Mouse (Mus musculus) adrenal gland, postnatal 25 days (tissue): ENCODE measurements at regions not wholly inside any gene's neighbourhood (a gene's known extent, or its start where the extent isn't known, plus 50 kb on each side); places are given as distances from the start of the nearest gene placed in this dataset.
A peak's percentile ranks its signal among the peaks of the same experiment; 100 is the strongest.

ENCODE experiments used
- DNase-seq: peaks from one replicate; pipeline ENCODE4 v3.0.0; 2021; ENCODE audit warnings: mixed read lengths

DNA sequence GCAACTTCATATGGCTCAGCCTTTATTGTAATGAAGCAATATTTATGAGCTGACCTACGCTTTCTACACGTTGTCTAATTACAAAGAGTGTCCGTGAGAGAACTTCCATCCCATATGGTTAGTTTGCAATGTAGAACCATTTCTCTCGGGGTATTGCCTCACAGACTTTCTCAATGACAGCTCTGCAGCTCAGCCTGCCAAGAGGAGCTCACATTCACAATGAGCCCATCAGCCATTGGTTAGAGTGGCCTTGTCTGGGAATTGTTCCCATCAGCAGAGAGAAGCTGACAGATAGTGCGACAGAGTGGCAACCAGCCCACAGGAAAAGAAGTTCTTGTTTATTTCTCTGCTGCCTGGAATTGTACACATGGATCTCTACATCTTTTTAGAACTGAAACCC, 409.7 kb downstream of the Zfp704 start:
- peak; percentile 28 for DNase-seq

DNA sequence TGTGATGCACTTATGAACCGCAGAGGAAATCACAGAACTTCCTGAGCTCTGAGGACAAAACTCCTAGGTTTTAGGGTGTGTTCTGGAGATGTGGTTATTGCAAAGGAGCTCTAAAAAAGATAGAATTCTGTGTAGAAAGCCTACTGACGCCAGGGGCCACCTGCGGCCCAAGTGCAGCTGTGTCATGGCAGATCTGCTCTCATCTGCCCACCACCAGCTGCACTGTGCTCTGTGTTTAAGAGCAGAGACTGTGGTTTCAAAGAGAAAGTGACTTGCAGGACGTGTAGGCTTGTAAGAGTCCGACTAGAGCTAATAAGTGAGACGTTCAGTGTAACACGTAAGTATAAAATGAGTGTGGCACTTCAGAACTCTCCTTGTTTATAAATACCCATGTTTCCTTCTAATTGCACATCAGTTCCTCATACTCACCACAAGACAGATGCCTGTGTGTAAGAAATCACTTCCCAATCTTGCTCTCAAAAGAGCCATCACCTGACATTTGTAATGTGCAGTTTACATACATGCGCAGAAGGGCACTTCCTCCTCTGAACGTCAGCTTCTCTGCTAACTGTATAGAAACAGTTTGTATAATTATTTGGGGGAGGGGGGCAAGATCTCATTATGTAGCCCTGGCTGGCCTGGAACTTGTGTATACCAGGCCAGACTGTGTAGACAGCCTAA, 411.1 kb downstream of the Zfp704 start:
- DNase-seq = no peak

DNA sequence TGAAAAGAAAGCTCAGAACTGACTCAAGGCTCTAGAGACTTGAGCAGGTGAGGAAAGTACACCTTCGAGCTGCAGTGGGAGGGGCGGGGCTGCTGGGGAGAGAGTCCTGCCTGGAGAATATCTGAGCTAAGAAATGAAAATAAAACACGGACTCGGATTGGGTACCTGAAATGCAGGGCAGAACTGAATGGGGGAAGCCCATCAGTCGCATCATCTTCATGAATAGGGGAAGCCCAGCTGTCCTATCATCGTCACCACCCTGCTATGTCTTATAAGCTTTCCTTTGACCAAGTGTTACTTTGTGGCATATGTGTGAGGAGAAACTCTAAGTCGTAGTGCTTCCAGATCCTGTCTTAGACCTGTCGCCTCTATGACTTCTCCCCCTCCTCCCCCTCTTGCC, 414.1 kb downstream of the Zfp704 start:
- DNase-seq = no peak

DNA sequence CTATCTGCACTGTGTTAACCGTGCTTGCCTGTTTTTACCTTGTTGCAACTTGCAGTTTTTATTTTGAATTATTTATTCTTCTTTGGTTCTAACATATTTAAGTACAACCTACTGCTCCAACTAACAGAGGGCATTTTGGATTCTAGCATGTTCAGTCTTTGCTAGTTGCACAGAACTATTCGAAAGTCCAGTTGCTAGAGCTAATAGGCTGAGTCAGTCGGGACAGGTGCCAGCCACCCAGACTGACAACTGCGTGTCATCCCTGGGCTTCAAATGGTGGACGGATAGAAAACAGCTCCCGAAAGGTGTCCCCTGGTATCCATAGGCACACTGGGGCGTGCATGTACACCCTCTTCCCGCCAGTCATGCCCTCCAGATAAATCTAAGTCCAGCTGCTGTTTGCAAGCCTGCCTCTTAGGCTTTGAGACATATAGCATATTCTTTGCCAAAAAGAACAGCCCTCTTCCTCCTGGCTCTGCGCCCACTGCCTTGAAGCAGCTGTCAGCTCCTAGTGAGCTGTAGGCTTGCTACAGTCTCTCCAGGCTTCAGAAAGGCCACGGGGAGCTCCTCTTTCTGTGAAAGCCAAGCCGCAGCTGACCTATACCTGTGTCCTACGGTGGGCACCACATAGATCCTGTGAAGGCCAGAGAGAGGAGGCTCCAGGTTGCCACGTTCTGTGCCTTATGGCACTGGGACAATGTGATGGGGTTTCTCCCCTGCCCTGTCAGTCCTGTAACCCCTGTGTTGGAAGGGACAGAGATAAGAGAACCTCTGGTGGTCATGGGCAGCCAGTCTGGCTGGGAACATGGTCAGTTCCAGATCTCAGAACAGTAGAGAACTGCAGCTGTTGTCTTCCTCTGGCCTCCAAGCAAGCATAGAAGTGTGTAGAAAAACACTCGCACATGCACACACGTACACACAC, 420.3 kb downstream of the Zfp704 start:
- DNase-seq = peak; percentile 71

DNA sequence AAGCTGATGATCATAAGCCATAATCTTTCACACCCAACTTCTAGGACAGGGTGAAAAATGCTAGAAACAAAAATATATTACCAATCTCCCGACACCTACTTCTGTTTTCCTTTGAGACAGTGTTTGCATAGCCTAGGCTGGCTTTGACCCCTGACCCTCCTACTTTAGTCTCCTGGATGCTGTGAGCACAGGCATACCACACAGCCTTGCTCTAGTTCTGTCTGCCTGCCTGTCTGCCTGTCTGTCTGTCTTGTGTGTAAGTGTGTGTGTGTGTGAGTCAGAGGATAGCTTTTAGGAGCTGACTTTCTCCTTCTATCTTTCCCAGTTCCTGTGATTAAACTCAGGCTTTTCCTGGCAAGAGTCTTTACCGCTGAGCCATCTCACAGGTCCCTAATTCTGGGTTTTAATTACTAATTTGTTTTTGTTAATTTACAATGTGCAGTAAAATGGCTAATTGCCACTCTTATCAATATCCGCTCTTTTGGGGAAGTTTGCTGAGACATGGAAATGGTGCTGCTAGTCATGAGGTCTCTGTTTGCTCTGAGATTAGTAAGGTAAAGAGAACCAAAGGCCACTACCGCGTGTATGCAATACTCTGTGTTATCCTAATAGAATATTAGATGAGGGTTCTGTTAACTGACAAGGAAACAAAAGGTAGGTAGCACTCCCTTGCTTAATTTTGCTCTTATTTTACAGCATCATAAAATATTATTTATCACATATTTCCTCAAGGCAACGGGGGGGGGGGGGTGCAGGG, 423.3 kb downstream of the Zfp704 start:
- no peak for DNase-seq

DNA sequence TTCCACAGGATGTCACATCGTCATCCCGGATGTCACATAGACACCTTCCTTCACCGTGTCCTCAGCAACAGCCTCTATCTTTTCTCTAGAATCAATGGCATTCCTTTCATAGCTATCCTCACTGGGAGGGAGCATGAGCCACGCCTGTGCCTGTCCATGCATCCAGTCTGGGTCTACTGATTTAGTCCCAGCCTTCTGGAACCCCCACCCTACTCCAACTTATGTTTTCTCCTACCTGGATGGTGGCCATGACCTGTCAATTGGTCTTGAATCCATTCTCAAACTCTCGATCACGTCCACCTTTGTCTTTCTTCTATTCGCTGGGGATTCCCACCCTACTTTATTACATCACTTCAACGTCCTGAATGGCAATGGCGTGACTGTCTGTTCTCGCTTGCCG, 428.3 kb downstream of the Zfp704 start:
- DNase-seq = no peak

DNA sequence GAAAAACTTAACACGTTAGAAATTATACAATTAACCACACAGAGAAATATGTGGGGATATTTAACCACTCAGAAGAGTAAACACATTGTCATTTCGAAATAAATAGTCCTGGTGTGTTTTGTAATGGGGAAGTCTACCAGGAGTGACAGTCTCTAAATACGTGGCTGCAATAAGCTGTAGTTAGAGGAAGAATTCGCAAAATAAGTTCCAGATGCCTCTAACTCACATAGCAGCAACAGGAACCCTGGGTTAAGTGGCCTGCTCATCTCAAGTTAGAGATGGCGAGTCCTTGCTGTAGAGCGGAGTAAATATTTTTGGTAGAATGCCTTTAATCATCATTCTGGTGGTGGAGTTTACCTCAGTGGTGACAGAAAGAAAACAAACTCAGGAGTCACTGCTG, 430.2 kb downstream of the Zfp704 start:
- no peak for DNase-seq

DNA sequence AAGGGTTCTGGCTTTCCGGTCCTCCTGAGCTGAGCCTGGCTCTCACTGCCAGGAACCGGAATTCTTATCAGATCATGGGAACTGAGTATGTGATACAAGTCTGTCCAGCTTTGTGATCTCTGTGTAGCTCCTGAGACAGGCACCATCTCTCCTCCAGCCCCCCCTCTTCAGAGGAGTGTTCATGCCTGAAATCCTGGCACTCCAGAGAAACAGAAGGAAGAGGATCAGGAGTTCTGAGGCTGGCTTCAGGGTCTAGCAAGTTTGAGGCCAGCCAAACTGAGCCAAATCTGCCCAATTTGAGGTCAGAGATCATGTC, 435.4 kb downstream of the Zfp704 start:
- no peak for DNase-seq

DNA sequence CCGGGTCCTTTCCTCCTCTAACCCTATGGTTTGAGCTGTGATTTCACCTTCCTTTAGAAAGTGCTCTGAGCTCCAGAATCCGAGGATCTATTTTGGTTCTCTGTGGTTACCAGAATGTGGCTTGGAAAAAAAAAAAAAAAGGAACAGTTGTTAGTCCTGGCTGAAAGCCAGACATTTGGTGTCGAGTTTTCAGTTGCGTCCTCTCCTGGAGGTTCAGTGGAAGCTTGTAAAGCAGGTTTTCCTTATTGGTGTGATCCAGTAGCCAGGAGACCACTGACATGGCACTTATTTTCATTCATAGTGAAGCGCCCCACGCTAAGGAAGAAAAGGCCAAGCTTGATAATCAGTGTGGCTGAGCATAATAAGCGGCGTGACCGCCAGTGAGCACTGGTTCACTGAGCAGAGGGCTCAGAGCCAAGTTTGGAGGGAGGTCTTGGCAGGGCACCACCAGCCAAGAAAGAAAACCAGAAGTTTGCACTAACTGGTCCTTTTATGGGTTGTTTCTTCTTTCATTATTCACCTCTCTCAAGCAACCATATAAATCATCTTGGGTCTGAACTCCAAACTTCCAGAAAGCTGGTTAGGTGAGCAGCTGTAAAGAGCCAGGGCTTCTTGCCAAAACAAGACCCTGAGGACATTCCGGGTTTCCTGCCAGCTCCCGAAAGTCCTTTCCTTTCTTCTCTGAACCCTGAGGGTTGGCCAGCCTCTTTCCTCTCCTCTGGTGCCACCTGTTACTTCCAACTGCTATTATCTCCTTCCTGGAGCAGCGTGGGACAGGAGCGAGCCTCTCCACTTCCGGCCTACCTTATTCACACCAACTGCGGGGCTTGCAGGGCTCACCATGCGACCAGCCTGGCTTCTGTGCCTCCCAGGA, 436.0 kb downstream of the Zfp704 start:
- DNase-seq = peak; percentile 59

DNA sequence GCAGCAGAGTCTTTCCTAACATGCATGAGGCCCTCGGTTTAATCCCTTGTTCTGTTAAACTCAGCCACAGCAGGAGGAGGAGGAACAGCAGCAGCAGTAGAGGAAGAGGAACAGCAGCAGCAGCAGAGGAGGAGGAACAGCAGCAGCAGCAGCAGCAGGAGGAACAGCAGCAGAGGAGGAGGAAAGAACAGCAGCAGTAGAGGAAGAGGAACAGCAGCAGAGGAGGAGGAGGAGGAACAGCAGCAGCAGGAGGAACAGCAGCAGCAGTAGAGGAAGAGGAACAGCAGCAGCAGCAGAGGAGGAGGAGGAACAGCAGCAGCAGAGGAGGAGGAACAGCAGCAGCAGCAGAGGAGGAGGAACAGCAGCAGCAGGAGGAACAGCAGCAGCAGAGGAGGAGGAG, 437.9 kb downstream of the Zfp704 start:
- DNase-seq = no peak

DNA sequence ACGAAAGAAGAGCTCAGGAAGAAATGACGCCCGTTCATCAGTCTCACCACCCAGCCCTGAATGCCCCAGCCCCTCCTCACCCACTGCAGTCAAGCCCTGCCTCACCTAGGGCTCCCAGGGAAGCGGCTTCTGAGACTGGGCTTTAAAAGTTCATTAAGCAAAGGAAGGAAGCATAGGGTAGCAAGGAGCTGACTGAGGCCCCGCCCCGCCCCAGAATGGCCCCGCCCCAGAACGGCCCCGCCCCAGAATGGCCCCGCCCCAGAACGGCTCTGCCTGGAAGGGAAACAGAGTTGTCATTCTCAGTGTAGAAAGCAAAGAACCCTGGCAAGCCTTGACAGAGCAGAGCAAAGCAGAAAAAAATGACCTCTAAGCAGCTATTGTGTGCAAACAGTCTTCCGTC, 440.9 kb downstream of the Zfp704 start:
- no peak for DNase-seq

DNA sequence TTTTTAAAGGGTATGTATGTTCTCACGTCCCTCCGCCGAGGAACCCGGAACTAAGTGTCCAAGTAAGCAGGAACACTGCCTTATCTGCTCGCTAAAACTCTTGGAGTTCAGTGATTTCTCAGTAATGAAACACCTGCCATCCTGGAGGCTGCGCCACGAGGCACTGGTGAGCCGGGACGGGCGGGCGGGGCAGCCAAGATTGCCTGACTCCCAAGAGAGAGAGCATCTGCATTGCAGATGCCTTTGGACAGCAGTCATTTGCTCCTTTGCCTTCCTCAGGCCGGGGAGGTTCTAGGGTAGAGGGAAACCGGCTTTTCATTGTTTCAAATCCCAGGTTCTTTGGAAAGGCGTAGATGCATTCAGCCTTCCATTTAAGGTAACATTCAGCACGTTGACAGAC, 450.8 kb downstream of the Zfp704 start:
- DNase-seq = no peak

DNA sequence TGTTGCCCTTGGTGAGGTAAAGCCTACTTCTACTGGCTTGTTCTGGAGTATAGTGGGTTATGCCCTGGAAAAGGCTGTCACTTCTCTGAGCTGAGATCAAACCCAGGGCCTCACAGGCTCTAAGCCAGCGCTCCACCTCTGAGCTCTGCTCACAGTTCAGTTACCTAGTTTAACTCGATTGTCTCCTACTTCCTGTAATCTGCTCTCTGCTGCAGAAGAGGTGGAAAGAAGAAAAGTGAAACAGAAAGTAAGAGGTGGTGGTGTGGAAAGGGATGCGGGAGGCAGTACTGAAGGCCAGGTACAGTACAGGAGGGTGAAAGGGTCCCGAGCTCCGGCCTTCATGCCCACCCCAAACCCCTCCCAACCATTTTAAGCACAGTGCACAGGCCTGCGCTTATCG, 455.7 kb downstream of the Zfp704 start:
- no peak for DNase-seq

DNA sequence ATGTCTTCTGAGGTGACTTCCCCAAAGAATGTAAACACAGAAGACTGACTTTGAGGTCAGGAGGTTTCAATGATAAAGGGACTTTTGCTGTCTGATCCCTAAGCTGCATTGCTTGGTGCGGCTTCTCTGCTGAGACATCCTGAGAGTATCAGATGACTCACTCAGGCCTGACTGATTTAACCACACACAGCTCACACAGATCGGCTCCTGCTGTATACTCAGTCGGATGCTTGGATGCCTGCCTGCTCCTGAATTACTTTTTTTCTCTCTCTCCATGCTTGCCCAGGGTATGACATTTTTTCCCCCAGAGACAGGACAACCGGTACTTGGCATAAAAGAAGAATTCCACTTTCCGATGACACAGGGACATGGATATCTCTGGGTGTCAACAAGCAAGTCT, 456.2 kb downstream of the Zfp704 start:
- peak; percentile 13 for DNase-seq

DNA sequence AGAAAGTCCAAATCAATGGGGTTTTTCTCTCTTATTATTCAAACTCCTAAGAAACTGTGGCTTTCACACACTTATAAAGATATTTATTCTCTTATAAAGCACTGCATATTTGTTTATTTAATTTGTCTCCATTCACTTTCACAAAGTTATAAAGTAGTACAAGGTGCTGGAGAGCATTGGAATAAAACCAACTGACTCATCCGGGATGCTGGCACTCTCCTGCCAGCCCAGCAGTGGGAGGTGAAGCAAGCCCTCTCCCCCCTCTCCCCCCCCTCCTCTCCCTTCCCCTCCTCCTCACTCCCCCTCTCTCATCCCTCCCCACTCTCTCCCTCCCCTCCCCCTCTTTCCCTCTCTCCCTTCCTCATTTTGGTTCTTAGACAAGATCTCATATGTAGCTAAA, 457.6 kb downstream of the Zfp704 start:
- no peak for DNase-seq

DNA sequence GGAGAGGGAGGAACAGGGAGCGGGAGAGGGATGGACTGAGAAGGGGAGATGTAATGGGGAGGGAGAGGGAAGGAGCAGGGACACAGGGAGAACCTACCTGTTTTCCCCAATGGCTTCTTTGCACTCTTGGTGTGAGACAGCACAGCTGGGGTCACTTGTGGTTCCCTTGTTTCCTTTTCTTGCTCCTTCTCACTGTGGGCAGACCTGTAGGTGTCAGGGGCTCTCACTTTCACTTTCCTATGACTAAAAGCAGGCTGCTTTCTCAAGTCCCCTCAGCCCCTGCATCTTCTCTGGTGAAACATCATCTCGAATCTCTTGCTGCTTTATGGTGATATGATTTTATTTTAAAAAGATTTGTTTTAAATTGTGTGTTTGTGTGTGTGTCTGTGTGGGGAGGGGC, 458.3 kb downstream of the Zfp704 start:
- DNase-seq = no peak

DNA sequence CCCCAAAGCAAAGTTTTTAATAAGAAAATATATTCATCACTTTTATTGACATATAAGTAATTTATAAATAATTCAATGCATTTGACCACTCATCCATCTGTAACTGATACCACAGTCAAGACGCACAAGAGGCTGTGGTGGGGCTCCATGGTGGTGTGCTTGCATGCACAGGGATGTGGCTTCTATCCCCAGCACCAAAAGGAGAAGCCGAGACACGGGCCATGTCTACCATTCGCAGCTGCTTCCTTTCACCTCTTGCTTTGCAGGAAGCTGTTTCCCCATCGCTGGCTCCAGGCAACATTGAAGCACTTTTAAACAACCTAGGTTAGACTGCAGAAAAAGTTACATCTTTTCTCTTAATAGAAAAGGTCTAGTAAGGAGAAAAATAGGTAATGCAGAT, 461.3 kb downstream of the Zfp704 start:
- no peak for DNase-seq

DNA sequence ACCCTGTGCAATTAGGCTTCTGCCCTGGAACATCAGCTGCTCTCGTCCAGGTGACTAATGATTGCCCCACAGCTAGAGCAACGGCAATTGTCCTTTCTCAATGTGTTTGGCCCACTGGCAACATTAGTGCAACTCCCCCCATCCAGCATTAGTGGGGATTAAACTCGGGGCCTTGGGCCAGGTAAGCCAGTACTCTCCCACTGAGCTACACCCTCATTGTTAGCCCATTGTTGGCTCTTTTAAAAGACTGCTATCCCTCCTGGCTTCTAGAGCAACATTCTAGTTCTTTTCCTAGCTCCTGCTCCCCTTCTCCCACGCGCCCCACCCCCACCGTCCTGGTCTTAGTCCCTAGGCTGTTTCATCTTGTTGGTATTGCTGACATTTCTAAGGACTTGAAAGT, 463.4 kb downstream of the Zfp704 start:
- DNase-seq = no peak

DNA sequence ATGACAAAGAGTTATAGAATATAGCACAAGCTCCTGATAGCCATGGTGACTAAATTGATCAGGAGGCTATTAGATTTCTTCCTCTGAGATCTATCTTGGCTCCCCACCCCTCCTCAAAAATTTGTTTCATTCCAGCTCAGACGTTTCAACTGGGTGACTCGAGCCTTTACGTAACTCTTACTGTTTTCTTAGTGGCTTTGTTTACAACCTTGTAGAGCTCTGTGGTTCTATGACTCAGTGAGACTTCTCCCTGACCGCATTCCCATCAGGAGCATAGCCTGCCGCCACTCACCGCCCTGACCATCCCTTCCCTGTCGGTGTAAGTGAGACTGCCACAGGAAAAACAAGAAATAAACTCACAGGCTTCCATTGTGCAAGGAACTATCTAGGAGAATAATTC, 464.3 kb downstream of the Zfp704 start:
- no peak for DNase-seq

DNA sequence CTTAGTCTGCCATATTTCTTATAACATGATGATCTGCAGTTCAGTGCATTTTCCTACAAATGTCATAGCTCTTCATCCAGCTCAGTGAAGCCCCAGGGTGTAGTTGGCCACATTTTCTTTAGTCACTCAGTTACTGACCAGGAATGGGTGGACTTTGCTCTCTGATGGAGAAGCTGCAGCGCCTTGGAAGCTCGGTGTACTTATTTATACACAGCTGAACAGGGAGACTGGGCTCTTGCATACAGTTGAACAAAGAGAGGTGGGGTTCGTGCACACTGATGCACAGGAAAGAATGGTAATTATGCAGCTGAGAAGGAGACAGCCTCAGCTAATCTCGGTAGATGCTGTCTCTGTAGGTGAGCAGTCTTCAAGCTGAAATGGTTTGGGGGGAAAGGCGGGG, 468.0 kb downstream of the Zfp704 start:
- no peak for DNase-seq

DNA sequence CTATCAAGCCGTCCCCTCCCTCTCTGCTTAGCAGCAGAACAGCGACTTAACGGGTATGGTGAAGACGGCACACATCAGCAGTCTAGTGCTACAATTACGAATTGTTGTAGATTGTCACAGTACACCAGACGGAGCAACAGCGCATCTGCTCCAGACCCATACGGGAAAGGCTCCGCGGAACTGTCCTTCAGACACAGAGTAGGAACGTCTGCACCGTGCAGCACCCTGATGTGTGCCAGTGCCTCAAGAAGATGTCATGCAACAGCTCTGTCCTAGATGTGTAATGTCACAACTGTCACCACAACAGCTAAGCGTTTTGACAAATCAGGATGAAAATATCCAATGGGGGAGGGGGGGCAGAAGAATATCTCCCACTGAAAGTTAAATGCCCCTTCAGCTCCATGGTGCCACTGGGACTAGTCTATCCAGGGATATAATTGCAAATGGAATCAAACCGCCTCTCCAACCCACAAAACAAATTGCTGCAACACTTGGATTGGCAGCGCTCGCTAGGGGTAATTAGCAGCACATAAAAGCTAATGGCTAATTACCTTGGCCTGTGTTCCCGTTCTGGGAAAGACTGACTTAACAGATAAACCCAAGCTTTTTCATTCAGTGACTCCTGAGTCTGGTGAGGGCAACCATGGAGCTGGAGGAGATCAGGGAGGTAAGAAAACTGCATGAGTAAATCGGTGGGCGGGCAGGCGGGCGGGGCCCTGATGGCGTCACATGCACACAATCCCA, 472.6 kb downstream of the Zfp704 start:
- DNase-seq = no peak

DNA sequence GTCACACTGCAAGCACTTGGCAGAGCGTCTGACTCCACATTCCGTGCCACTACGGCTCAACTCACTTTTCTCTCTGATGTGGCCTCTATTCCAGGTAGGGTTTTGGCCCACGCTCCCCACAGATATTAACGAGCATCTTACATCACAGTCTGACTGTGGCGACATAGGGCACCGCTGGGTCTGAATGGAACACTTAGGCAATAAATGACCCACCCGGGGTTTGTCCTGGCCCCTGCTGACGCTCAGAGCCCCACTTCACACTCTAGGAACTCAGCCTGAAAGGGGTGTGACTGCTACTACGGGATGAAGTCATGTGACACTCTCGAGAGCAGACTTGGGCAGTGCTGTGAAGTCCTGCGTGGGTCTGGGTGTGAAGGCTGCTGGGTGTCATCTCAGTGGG, 475.9 kb downstream of the Zfp704 start:
- DNase-seq = no peak
